Mouse (Mus musculus) kidney, embryonic 14.5 days (tissue): ENCODE measurements around the gene Maml3. TPM values are rescaled to one million over a fixed set of nuclear protein-coding genes. Genes with fewer than 3 reads are reported as not detected.

Source experiments
- ATAC-seq: fragments of 200-750 bp; cut with Nextera tagmentation; 2 replicates; pipeline ENCODE4 v1.8.0; 2017; ENCODE audit warnings: moderate number of reproducible peaks, mild to moderate bottlenecking, moderate TSS enrichment, moderate library complexity; ENCODE audit not compliant: low FRiP score, low TSS enrichment
- H3K27ac ChIP-seq: fragments of 300-500 bp; sonication (generic); 2 replicates; pipeline ENCODE4 v1.5.1; 2014; ENCODE audit warnings: low read depth, mild to moderate bottlenecking, low read length, moderate library complexity, mixed read lengths
- H3K27me3 ChIP-seq: fragments of 300-500 bp; sonication (generic); 2 replicates; pipeline ENCODE4 v1.6.1; 2014; ENCODE audit warnings: mild to moderate bottlenecking, low read length; ENCODE audit not compliant: control insufficient read depth, insufficient read depth
- H3K36me3 ChIP-seq: fragments of 300-500 bp; sonication (generic); 2 replicates; pipeline ENCODE4 v1.6.1; 2014; ENCODE audit warnings: low read length, mixed read lengths; ENCODE audit not compliant: control insufficient read depth, insufficient read depth
- H3K4me1 ChIP-seq: fragments of 300-500 bp; sonication (generic); 2 replicates; pipeline ENCODE4 v1.6.1; 2014; ENCODE audit warnings: low read length, mixed read lengths; ENCODE audit not compliant: control insufficient read depth, insufficient read depth
- H3K4me2 ChIP-seq: fragments of 300-500 bp; sonication (generic); replicated peaks from 2 replicates; pipeline ENCODE4 v1.6.1; 2014; ENCODE audit warnings: low read depth, mild to moderate bottlenecking, low read length
- H3K4me3 ChIP-seq: fragments of 300-500 bp; sonication (generic); 2 replicates; pipeline ENCODE4 v1.5.1; 2014; ENCODE audit warnings: mild to moderate bottlenecking, low read length
- H3K9ac ChIP-seq: fragments of 300-500 bp; sonication (generic); 2 replicates; pipeline ENCODE4 v1.6.1; 2014; ENCODE audit warnings: low read depth, mild to moderate bottlenecking, low read length, moderate library complexity
- H3K9me3 ChIP-seq: fragments of 300-500 bp; sonication (generic); 2 replicates; pipeline ENCODE4 v1.6.1; 2016; ENCODE audit warnings: low read length; ENCODE audit not compliant: control insufficient read depth
- WGBS: fragments of 180-500 bp; shearing (Covaris S2); extraction: QIAGEN DNeasy Blood & Tissue Kit; methylation state at CpG from one replicate; pipeline ENCODE4 v1.1.7; 2014; 5-methylcytosine and 5-hydroxymethylcytosine counted together
- polyA plus RNA-seq: library from polyadenylated mRNA; unstranded; fragments of >200 nt; fragmentation: Nextera tagmentation; extraction: Ambion mirVana; gene quantifications from 2 replicates; pipeline ENCODE4 v1.2.1, GENCODE M21; 2014

Gene Maml3
- polyA plus RNA-seq, 1 experiment from 2014 or later = 9.4 TPM

- H3K27me3 ChIP-seq = no peaks in the 10 kb centered on the region
- H3K4me3 ChIP-seq = no peak overlapping the region
- no peak overlapping the region for H3K9ac ChIP-seq
- ATAC-seq = no peak
- H3K36me3 ChIP-seq = peaks cover 4% of the 10 kb centered on the region; the same call in 1 of the 2 replicates
- H3K9me3 ChIP-seq = no peaks in the 10 kb centered on the region
- H3K27ac ChIP-seq = no peak overlapping the region
- no peaks in the 10 kb centered on the region; the same call in 1 of the 2 replicates for H3K4me1 ChIP-seq
- WGBS = 85% methylated on average over 7 of the region's 7 CpGs
- H3K4me2 ChIP-seq = no peak overlapping the region
Measured at GRCm38 (mm10) chr3:51853610-51854009, 251.3 kb downstream of the Maml3 start.

- Histone ChIP-seq H3K9ac (no peak overlapping the region), H3K4me2 (no peak overlapping the region), H3K4me3 (no peak overlapping the region), H3K36me3 (peaks cover 4% of the 10 kb centered on the region; the same call in 1 of the 2 replicates), H3K27ac (no peak overlapping the region), H3K27me3 (no peaks in the 10 kb centered on the region), H3K4me1 (no peaks in the 10 kb centered on the region; the same call in 1 of the 2 replicates), H3K9me3 (no peaks in the 10 kb centered on the region)
- 76% methylated on average over 3 of the region's 3 CpGs for WGBS
- ATAC-seq = no peak
Measured at GRCm38 (mm10) chr3:51852692-51853091, 252.2 kb downstream of the Maml3 start.

- Histone ChIP-seq H3K4me3 (no peak overlapping the region), H3K27me3 (no peaks in the 10 kb centered on the region), H3K4me1 (no peaks in the 10 kb centered on the region; the same call in 1 of the 2 replicates), H3K4me2 (no peak overlapping the region), H3K36me3 (peaks cover 4% of the 10 kb centered on the region; the same call in 1 of the 2 replicates), H3K9ac (no peak overlapping the region), H3K27ac (no peak overlapping the region), H3K9me3 (no peaks in the 10 kb centered on the region)
- no peak for ATAC-seq
- 70% methylated on average over 7 of the region's 7 CpGs for WGBS
Measured at GRCm38 (mm10) chr3:51851596-51851995, 253.3 kb downstream of the Maml3 start.

GRCm38 (mm10) chr3:51849462-51849861, 255.4 kb downstream of the Maml3 start:
- no peak overlapping the region for H3K27ac ChIP-seq
- 83% methylated on average over 6 of the region's 6 CpGs for WGBS
- no peak for ATAC-seq
- no peaks in the 10 kb centered on the region; the same call in 1 of the 2 replicates for H3K4me1 ChIP-seq
- no peaks in the 10 kb centered on the region for H3K27me3 ChIP-seq
- no peak overlapping the region for H3K4me2 ChIP-seq
- no peak overlapping the region for H3K9ac ChIP-seq
- no peak overlapping the region for H3K4me3 ChIP-seq
- H3K9me3 ChIP-seq = no peaks in the 10 kb centered on the region
- H3K36me3 ChIP-seq = no peaks in the 10 kb centered on the region

- WGBS = 92% methylated on average over 4 of the region's 4 CpGs
- no peaks in the 10 kb centered on the region for H3K27me3 ChIP-seq
- no peak for ATAC-seq
Measured at GRCm38 (mm10) chr3:51847262-51847661, 257.6 kb downstream of the Maml3 start.

GRCm38 (mm10) chr3:51844255-51844654, 260.6 kb downstream of the Maml3 start:
- Histone ChIP-seq H3K27me3 (no peaks in the 10 kb centered on the region), H3K9me3 (no peaks in the 10 kb centered on the region), H3K36me3 (no peaks in the 10 kb centered on the region), H3K4me2 (no peak overlapping the region), H3K4me3 (no peak overlapping the region), H3K9ac (no peak overlapping the region), H3K27ac (no peak overlapping the region), H3K4me1 (no peaks in the 10 kb centered on the region)
- ATAC-seq = no peak
- WGBS = 65% methylated on average over 9 of the region's 9 CpGs

More at GRCm38 (mm10) chr3:51847262-51847661, 257.6 kb downstream of the Maml3 start:
- Histone ChIP-seq H3K9ac (no peak overlapping the region), H3K4me1 (no peaks in the 10 kb centered on the region; the same call in 1 of the 2 replicates), H3K4me2 (no peak overlapping the region), H3K4me3 (no peak overlapping the region), H3K36me3 (no peaks in the 10 kb centered on the region), H3K27ac (no peak overlapping the region), H3K9me3 (no peaks in the 10 kb centered on the region)

- no peaks in the 10 kb centered on the region for H3K4me1 ChIP-seq
- no peak overlapping the region for H3K9ac ChIP-seq
- 83% methylated on average over 12 of the region's 12 CpGs for WGBS
- H3K27ac ChIP-seq = no peak overlapping the region
- ATAC-seq = no peak
- H3K4me3 ChIP-seq = no peak overlapping the region
- H3K4me2 ChIP-seq = no peak overlapping the region
- H3K9me3 ChIP-seq = no peaks in the 10 kb centered on the region
- H3K36me3 ChIP-seq = no peaks in the 10 kb centered on the region
- no peaks in the 10 kb centered on the region for H3K27me3 ChIP-seq
Measured at GRCm38 (mm10) chr3:51842140-51842539, 262.7 kb downstream of the Maml3 start.

- H3K27me3 ChIP-seq = no peaks in the 10 kb centered on the region
- H3K4me2 ChIP-seq = no peak overlapping the region
- H3K4me3 ChIP-seq = no peak overlapping the region
- no peak overlapping the region for H3K27ac ChIP-seq
- H3K4me1 ChIP-seq = no peaks in the 10 kb centered on the region
- whole genome bisulfite sequencing = 67% methylated on average over 12 of the region's 12 CpGs
- no peak overlapping the region for H3K9ac ChIP-seq
- no peaks in the 10 kb centered on the region for H3K9me3 ChIP-seq
- ATAC-seq = no peak
- no peaks in the 10 kb centered on the region for H3K36me3 ChIP-seq
Measured at GRCm38 (mm10) chr3:51841598-51841997, 263.3 kb downstream of the Maml3 start.

- no peaks in the 10 kb centered on the region for H3K36me3 ChIP-seq
- no peak for ATAC-seq
- WGBS = 66% methylated on average over 6 of the region's 6 CpGs
- H3K27me3 ChIP-seq = no peaks in the 10 kb centered on the region
- no peaks in the 10 kb centered on the region for H3K9me3 ChIP-seq
- no peak overlapping the region for H3K4me2 ChIP-seq
- no peaks in the 10 kb centered on the region for H3K4me1 ChIP-seq
- H3K4me3 ChIP-seq = no peak overlapping the region
- no peak overlapping the region for H3K27ac ChIP-seq
- H3K9ac ChIP-seq = no peak overlapping the region
Measured at GRCm38 (mm10) chr3:51841177-51841576, 263.7 kb downstream of the Maml3 start.
